Mouse (Mus musculus) stomach, embryonic 15.5 days (tissue): ENCODE results near the gene Dsn1. TPM values are rescaled to one million over a fixed set of nuclear protein-coding genes. Genes with fewer than 3 reads are reported as not detected.

Experiments used
- ATAC-seq: fragments of 200-750 bp; cut with Nextera tagmentation; 2 replicates; pipeline ENCODE4 v1.8.0; 2017; ENCODE audit warnings: low read depth, moderate number of reproducible peaks, moderate TSS enrichment; ENCODE audit not compliant: insufficient read depth, low FRiP score
- H3K27ac ChIP-seq: fragments of 300-500 bp; sonication (generic); 2 replicates; pipeline ENCODE4 v1.5.1; 2015; ENCODE audit warnings: mild to moderate bottlenecking, inconsistent platforms
- H3K27me3 ChIP-seq: fragments of 300-500 bp; sonication (generic); replicated peaks from 2 replicates; pipeline ENCODE4 v1.6.1; 2015; ENCODE audit warnings: inconsistent platforms
- H3K36me3 ChIP-seq: fragments of 300-500 bp; sonication (generic); 2 replicates; pipeline ENCODE4 v1.6.1; 2015; ENCODE audit warnings: inconsistent platforms
- H3K4me1 ChIP-seq: fragments of 300-500 bp; sonication (generic); 2 replicates; pipeline ENCODE4 v1.6.1; 2015; ENCODE audit warnings: inconsistent platforms
- H3K4me2 ChIP-seq: fragments of 300-500 bp; sonication (generic); 2 replicates; pipeline ENCODE4 v1.6.1; 2015; ENCODE audit warnings: mild to moderate bottlenecking, inconsistent platforms
- H3K4me3 ChIP-seq: fragments of 300-500 bp; sonication (generic); replicated peaks from 2 replicates; pipeline ENCODE4 v1.5.1; 2015; ENCODE audit warnings: inconsistent platforms
- H3K9ac ChIP-seq: fragments of 300-500 bp; sonication (generic); 2 replicates; pipeline ENCODE4 v1.6.1; 2015; ENCODE audit warnings: inconsistent platforms
- H3K9me3 ChIP-seq: fragments of 300-500 bp; sonication (generic); 2 replicates; pipeline ENCODE4 v1.6.1; 2016; ENCODE audit warnings: inconsistent platforms
- WGBS: fragments of 180-500 bp; shearing (Covaris S2); methylation state at CpG from one replicate; pipeline ENCODE4 v1.1.7; 2015; 5-methylcytosine and 5-hydroxymethylcytosine counted together
- polyA plus RNA-seq: library from polyadenylated mRNA; unstranded; fragments of >200 nt; fragmentation: Nextera tagmentation; extraction: Ambion mirVana; gene quantifications from 2 replicates; pipeline ENCODE4 v1.2.1, GENCODE M21; 2015

The Dsn1 gene
- polyA plus RNA-seq, 1 experiment from 2014 or later, result 27.3 TPM

GRCm38 (mm10) chr2:156987316-156987715 lies 19.6 kb downstream of the Dsn1 start:
- no peaks in the 10 kb centered on the region for H3K9me3 ChIP-seq
- no peak overlapping the region for H3K4me3 ChIP-seq
- 57% methylated on average over 3 of the region's 3 CpGs for WGBS
- H3K27ac ChIP-seq, result no peak overlapping the region
- no peak overlapping the region for H3K4me2 ChIP-seq
- H3K36me3 ChIP-seq, result no peaks in the 10 kb centered on the region
- no peak for ATAC-seq
- no peaks in the 10 kb centered on the region for H3K27me3 ChIP-seq
- peaks cover 11% of the 10 kb centered on the region; the same call in 1 of the 2 replicates for H3K4me1 ChIP-seq
- no peak overlapping the region for H3K9ac ChIP-seq

DNA sequence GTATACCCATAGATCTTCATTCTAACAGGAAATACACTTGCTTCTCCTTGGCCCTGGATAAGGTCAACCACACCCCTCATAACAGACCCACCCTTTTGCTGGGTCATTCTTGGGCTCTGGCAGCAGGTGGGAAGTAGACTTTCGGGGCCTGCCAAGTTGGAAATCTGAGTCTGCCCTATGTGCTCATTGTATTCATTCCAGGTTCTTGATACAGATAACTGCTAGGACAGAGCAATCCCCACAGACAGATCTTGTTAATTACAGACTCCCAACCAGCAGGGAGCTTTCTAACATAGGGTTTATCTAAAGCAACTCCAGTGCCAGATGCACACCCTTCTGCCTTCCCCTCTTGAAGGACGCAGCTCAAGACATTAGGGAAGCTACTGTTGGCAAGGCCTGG lies 24.1 kb downstream of the Dsn1 start:
- Histone ChIP-seq H3K27me3 (no peaks in the 10 kb centered on the region), H3K36me3 (no peaks in the 10 kb centered on the region), H3K27ac (0 out of 2 replicates have a peak overlapping the region, but pooled peaks have one; percentile 42), H3K4me2 (no peak overlapping the region), H3K4me3 (no peak overlapping the region), H3K9ac (no peak overlapping the region), H3K4me1 (no peaks in the 10 kb centered on the region), H3K9me3 (no peaks in the 10 kb centered on the region)
- WGBS, result 65% methylated on average over 2 of the region's 2 CpGs
- ATAC-seq, result no peak

DNA sequence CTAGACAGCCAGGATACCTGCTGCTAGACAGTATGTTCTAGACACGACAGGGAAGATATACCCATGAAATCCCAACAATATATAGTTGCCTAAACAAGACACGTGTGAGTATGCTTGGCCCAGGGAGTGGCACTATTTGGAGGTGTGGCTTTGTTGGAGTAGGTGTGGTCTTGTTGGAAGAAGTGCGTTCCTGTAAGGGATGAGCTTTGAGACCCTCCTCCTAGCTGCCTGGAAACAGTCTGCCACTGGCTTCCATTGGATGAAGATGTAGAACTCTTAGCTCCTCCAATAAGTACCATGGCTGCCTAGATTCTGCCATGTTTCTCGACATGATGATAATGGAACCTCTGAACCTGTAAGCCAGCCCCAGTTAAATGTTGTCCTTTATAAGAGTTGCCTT lies 25.7 kb downstream of the Dsn1 start:
- H3K4me3 ChIP-seq, result no peak overlapping the region
- no peaks in the 10 kb centered on the region for H3K9me3 ChIP-seq
- 78% methylated on average over 4 of the region's 4 CpGs for WGBS
- H3K4me2 ChIP-seq, result no peak overlapping the region
- no peaks in the 10 kb centered on the region for H3K36me3 ChIP-seq
- no peaks in the 10 kb centered on the region for H3K27me3 ChIP-seq
- H3K27ac ChIP-seq, result no peak overlapping the region
- no peak overlapping the region for H3K9ac ChIP-seq
- no peak for ATAC-seq
- H3K4me1 ChIP-seq, result no peaks in the 10 kb centered on the region

- Histone ChIP-seq H3K4me2 (no peak overlapping the region), H3K4me1 (no peaks in the 10 kb centered on the region), H3K27me3 (no peaks in the 10 kb centered on the region), H3K36me3 (no peaks in the 10 kb centered on the region), H3K9ac (no peak overlapping the region), H3K9me3 (no peaks in the 10 kb centered on the region), H3K4me3 (no peak overlapping the region), H3K27ac (no peak overlapping the region)
- no peak for ATAC-seq
- WGBS, result 79% methylated on average over 2 of the region's 2 CpGs
Measured at GRCm38 (mm10) chr2:156980059-156980458, 26.9 kb downstream of the Dsn1 start.

GRCm38 (mm10) chr2:156976711-156977110 lies 30.2 kb downstream of the Dsn1 start:
- H3K36me3 ChIP-seq, result no peaks in the 10 kb centered on the region
- H3K4me3 ChIP-seq, result no peak overlapping the region
- ATAC-seq, result no peak
- no peaks in the 10 kb centered on the region for H3K4me1 ChIP-seq
- no peak overlapping the region for H3K9ac ChIP-seq
- no peak overlapping the region for H3K4me2 ChIP-seq
- H3K9me3 ChIP-seq, result no peaks in the 10 kb centered on the region
- no peaks in the 10 kb centered on the region for H3K27me3 ChIP-seq
- no peak overlapping the region for H3K27ac ChIP-seq

GRCm38 (mm10) chr2:156974967-156975366 lies 32.0 kb downstream of the Dsn1 start:
- Histone ChIP-seq H3K27ac (no peak overlapping the region), H3K27me3 (no peaks in the 10 kb centered on the region), H3K4me3 (no peak overlapping the region), H3K36me3 (no peaks in the 10 kb centered on the region), H3K9ac (no peak overlapping the region), H3K4me2 (no peak overlapping the region), H3K9me3 (no peaks in the 10 kb centered on the region), H3K4me1 (no peaks in the 10 kb centered on the region)
- 42% methylated on average over 2 of the region's 2 CpGs for WGBS
- no peak for ATAC-seq

- Histone ChIP-seq H3K4me3 (no peak overlapping the region), H3K27ac (no peak overlapping the region), H3K4me2 (no peak overlapping the region), H3K36me3 (no peaks in the 10 kb centered on the region), H3K9me3 (no peaks in the 10 kb centered on the region), H3K9ac (no peak overlapping the region), H3K27me3 (no peaks in the 10 kb centered on the region), H3K4me1 (no peaks in the 10 kb centered on the region)
- 82% methylated on average over 5 of the region's 5 CpGs for WGBS
- no peak for ATAC-seq
Measured at GRCm38 (mm10) chr2:156973316-156974100, 33.4 kb downstream of the Dsn1 start.

- Histone ChIP-seq H3K9ac (no peak overlapping the region), H3K36me3 (no peaks in the 10 kb centered on the region), H3K4me1 (no peaks in the 10 kb centered on the region), H3K27me3 (no peaks in the 10 kb centered on the region), H3K9me3 (no peaks in the 10 kb centered on the region), H3K4me3 (no peak overlapping the region), H3K27ac (no peak overlapping the region), H3K4me2 (no peak overlapping the region)
- WGBS, result 68% methylated on average over 7 of the region's 7 CpGs
- ATAC-seq, result no peak
Measured at GRCm38 (mm10) chr2:156970253-156970652, 36.7 kb downstream of the Dsn1 start.

GRCm38 (mm10) chr2:156968501-156968900 lies 38.5 kb downstream of the Dsn1 start:
- Histone ChIP-seq H3K36me3 (no peaks in the 10 kb centered on the region), H3K27me3 (no peaks in the 10 kb centered on the region), H3K9ac (no peak overlapping the region), H3K4me3 (no peak overlapping the region), H3K27ac (no peak overlapping the region), H3K4me2 (no peak overlapping the region), H3K4me1 (no peaks in the 10 kb centered on the region), H3K9me3 (no peaks in the 10 kb centered on the region)
- ATAC-seq, result no peak
- 73% methylated on average over 4 of the region's 4 CpGs for WGBS

GRCm38 (mm10) chr2:156967388-156967787 lies 39.6 kb downstream of the Dsn1 start:
- ATAC-seq, result no peak
- no peaks in the 10 kb centered on the region for H3K9me3 ChIP-seq
- no peak overlapping the region for H3K4me3 ChIP-seq
- H3K4me2 ChIP-seq, result no peak overlapping the region
- no peak overlapping the region for H3K27ac ChIP-seq
- H3K36me3 ChIP-seq, result no peaks in the 10 kb centered on the region
- H3K9ac ChIP-seq, result no peak overlapping the region
- no peaks in the 10 kb centered on the region for H3K4me1 ChIP-seq
- WGBS, result 76% methylated on average over 6 of the region's 6 CpGs
- no peaks in the 10 kb centered on the region for H3K27me3 ChIP-seq

- no peaks in the 10 kb centered on the region for H3K4me1 ChIP-seq
- no peaks in the 10 kb centered on the region for H3K36me3 ChIP-seq
- H3K27me3 ChIP-seq, result no peaks in the 10 kb centered on the region
- H3K9ac ChIP-seq, result no peak overlapping the region
- 89% methylated on average over 7 of the region's 7 CpGs for WGBS
- no peak overlapping the region for H3K4me2 ChIP-seq
- H3K27ac ChIP-seq, result no peak overlapping the region
- H3K9me3 ChIP-seq, result no peaks in the 10 kb centered on the region
- ATAC-seq, result no peak
- no peak overlapping the region for H3K4me3 ChIP-seq
Measured at GRCm38 (mm10) chr2:156963891-156964290, 43.1 kb downstream of the Dsn1 start.

- Histone ChIP-seq H3K36me3 (no peaks in the 10 kb centered on the region), H3K4me3 (no peak overlapping the region), H3K4me1 (no peaks in the 10 kb centered on the region), H3K9ac (no peak overlapping the region), H3K9me3 (no peaks in the 10 kb centered on the region), H3K27ac (no peak overlapping the region), H3K27me3 (no peaks in the 10 kb centered on the region), H3K4me2 (no peak overlapping the region)
- 77% methylated on average over 9 of the region's 9 CpGs for WGBS
- ATAC-seq, result peak; percentile 35; the same call in 1 of the 2 replicates
Measured at GRCm38 (mm10) chr2:156958496-156959252, 48.3 kb downstream of the Dsn1 start.
